Mouse (Mus musculus) activated CD4-positive, CD25-positive, alpha-beta regulatory T cell, adult 4 months (primary cell): Measurements from ENCODE around the gene Acmsd. TPM values are rescaled to one million over a fixed set of nuclear protein-coding genes. Genes with fewer than 3 reads are reported as not detected.
"Not testable (repeated sequence)": the region's sequence is repeated elsewhere in the genome, so short reads cannot be mapped to it uniquely, and the experiment has no call there.

Experiments
- ATAC-seq: one replicate; pipeline ENCODE4 v1.8.0; 2017
- polyA plus RNA-seq, 2 experiments: library from polyadenylated mRNA; unstranded; fragments of 100-300 nt; shearing (Covaris generic); gene quantifications; one replicate each; pipeline ENCODE4 v1.2.1; 2017

The Acmsd gene
- polyA plus RNA-seq = under 1 TPM in 1 of 2 experiments, not detected in 1; 0.12 TPM

GRCm38 (mm10) chr1:127729096-127729495 lies at the start of gene Acmsd:
Gene Acmsd (plus strand): TSS chr1:127729413.
- no peak for ATAC-seq

GRCm38 (mm10) chr1:127679498-127680133 lies 49.6 kb upstream of the Acmsd start, which contains the start of gene Tmem163:
Gene Tmem163 (minus strand): TSS chr1:127679548.
- peak; percentile 57 for ATAC-seq

GRCm38 (mm10) chr1:127696533-127696932 lies 32.7 kb upstream of the Acmsd start:
- ATAC-seq = no peak

- ATAC-seq = no peak
Observed at GRCm38 (mm10) chr1:127702187-127702586, 27.0 kb upstream of the Acmsd start.

- ATAC-seq = no peak
Observed at GRCm38 (mm10) chr1:127706269-127706668, 22.9 kb upstream of the Acmsd start.

GRCm38 (mm10) chr1:127716441-127716840 lies 12.8 kb upstream of the Acmsd start:
- ATAC-seq = no peak

GRCm38 (mm10) chr1:127718290-127718689 lies 10.9 kb upstream of the Acmsd start:
- no peak for ATAC-seq

GRCm38 (mm10) chr1:127723596-127723995 lies 5.6 kb upstream of the Acmsd start:
- no peak for ATAC-seq

GRCm38 (mm10) chr1:127731086-127731485 lies 1.9 kb downstream of the Acmsd start:
- no peak for ATAC-seq

- no peak for ATAC-seq
Observed at GRCm38 (mm10) chr1:127732435-127732834, 3.2 kb downstream of the Acmsd start.

GRCm38 (mm10) chr1:127732841-127733240 lies 3.6 kb downstream of the Acmsd start:
- peak; percentile 80 for ATAC-seq

- no peak for ATAC-seq
Observed at GRCm38 (mm10) chr1:127735356-127735755, 6.1 kb downstream of the Acmsd start.

- no peak for ATAC-seq
Observed at GRCm38 (mm10) chr1:127750401-127751102, 21.3 kb downstream of the Acmsd start.

GRCm38 (mm10) chr1:127755806-127756205 lies 26.6 kb downstream of the Acmsd start:
- ATAC-seq = no peak

- no peak for ATAC-seq
Observed at GRCm38 (mm10) chr1:127756331-127757163, 27.3 kb downstream of the Acmsd start.

GRCm38 (mm10) chr1:127757164-127757545 lies 27.9 kb downstream of the Acmsd start:
- ATAC-seq = not testable (repeated sequence)

- no peak for ATAC-seq
Observed at GRCm38 (mm10) chr1:127765468-127765867, 36.3 kb downstream of the Acmsd start.

GRCm38 (mm10) chr1:127766741-127767140 lies 37.5 kb downstream of the Acmsd start:
- no peak for ATAC-seq

GRCm38 (mm10) chr1:127773198-127773802 lies 44.1 kb downstream of the Acmsd start:
- peak; percentile 14 for ATAC-seq

- ATAC-seq = peak; percentile 95
Observed at GRCm38 (mm10) chr1:127773803-127774500, 44.7 kb downstream of the Acmsd start, which contains the start of gene Ccnt2. Gene Ccnt2 (plus strand): TSS chr1:127774164.

- ATAC-seq = no peak
Observed at GRCm38 (mm10) chr1:127774501-127774880, 45.3 kb downstream of the Acmsd start.

GRCm38 (mm10) chr1:127775206-127775720 lies 46.0 kb downstream of the Acmsd start:
- no peak for ATAC-seq
